Mouse (Mus musculus): Measurements from ENCODE around the gene Arl15. TPM values are rescaled to one million over a fixed set of nuclear protein-coding genes. Genes with fewer than 3 reads are reported as not detected.

Arl15 gene
- total and polyA plus RNA-seq, 3 experiments, result 3.2 to 9.6 (median 9.1) TPM

DNA sequence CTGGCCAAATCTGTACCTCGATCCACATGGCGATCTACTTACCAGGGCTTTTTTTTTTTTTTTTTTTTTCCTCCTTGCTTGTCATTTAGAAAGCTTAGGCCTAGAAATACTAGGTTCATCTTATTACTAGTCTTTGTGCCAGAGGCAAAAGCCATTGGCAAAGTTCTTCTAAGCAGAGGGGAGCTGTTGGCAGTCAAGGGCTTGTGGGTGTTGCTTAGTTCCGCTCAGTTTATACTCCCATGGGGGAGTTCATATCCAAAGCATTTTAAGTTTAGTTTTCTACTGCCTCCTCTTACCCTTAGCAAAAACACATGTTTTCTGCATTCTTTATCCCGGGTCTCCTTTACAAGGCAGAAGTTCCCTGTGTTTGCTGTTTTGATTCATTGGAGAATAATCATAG, 325.5 kb downstream of the Arl15 start:
- 73% methylated on average over 4 of the region's 4 CpGs for WGBS
- Histone ChIP-seq H3K4me3 (no peak overlapping the region), H3K27ac (no peak overlapping the region), H3K27me3 (ENCODE audit: control insufficient read depth, insufficient read depth, low read length) (no peaks in the 10 kb centered on the region), H3K36me3 (ENCODE audit: control insufficient read depth, insufficient read depth, low read length) (no peaks in the 10 kb centered on the region), H3K79me2 (replicated peaks; ENCODE audit: control insufficient read depth, insufficient read depth, low read length) (no peaks in the 10 kb centered on the region), H3K9ac (ENCODE audit: low read depth, low read length) (no peak overlapping the region), H3K4me1 (ENCODE audit: control insufficient read depth, insufficient read depth, low read length) (no peaks in the 10 kb centered on the region)
- DNase-seq, result peak; percentile 23 to 28
- TF ChIP-seq CTCF (IDR thresholded peaks at IDR 0.05), result no peak
- TF ChIP-seq POLR2A (IDR thresholded peaks at IDR 0.05; ENCODE audit: insufficient read depth, low read depth, low read length), result no peak
- TF ChIP-seq EP300 (IDR thresholded peaks at IDR 0.05; ENCODE audit: insufficient read depth, low read depth, low read length), result no peak
- intact Hi-C loops (cut with DNase I), result no loop called here

DNA sequence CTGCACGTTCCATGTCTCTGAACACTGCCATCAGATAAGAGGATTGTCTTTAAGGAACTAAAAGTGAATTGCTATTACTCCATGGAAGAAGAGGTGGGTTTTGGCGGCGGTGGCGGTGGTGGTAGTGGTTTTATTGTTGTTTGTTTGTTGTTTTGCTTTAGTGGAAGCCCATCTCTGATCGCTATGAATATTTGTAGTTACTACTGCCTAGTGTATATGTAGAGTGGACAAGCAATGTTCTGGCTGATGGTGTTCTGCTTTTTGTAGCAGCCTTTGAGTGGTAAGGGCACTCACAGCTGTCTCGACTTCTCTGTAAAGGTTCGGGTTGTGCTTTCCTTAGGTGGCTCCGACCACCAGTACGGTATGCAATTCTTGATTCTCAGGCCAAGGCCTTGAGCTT, 327.3 kb downstream of the Arl15 start:
- Histone ChIP-seq H3K9ac (ENCODE audit: low read depth, low read length) (no peak overlapping the region), H3K4me1 (ENCODE audit: control insufficient read depth, insufficient read depth, low read length) (no peaks in the 10 kb centered on the region), H3K79me2 (replicated peaks; ENCODE audit: control insufficient read depth, insufficient read depth, low read length) (no peaks in the 10 kb centered on the region), H3K4me3 (no peak overlapping the region), H3K27ac (no peak overlapping the region), H3K36me3 (ENCODE audit: control insufficient read depth, insufficient read depth, low read length) (no peaks in the 10 kb centered on the region), H3K27me3 (ENCODE audit: control insufficient read depth, insufficient read depth, low read length) (no peaks in the 10 kb centered on the region)
- 95% methylated on average over 9 of the region's 9 CpGs for WGBS
- TF ChIP-seq EP300 (IDR thresholded peaks at IDR 0.05; ENCODE audit: insufficient read depth, low read depth, low read length) (no peak), CTCF (IDR thresholded peaks at IDR 0.05) (no peak), POLR2A (IDR thresholded peaks at IDR 0.05; ENCODE audit: insufficient read depth, low read depth, low read length) (no peak)
- DNase-seq, result no peak
- intact Hi-C loops (cut with DNase I), result no loop called here

DNA sequence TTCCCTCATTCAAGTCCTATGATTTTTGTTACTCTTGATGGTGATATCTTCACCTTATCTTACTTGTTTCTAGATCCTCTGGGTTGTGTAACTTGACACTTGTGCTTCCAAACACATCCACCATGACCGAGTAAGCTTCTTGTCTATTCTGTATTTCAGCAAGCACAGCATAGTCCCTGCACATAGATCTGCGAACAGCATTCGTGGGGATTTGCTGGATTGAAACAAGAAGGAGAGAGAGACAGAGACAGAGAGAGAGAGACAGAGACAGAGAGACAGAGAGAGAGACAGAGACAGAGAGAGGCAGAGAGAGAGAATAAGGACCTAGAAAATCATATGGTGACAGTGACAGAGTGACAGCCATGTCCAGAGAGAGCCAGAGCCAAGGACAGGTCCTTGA, 329.1 kb downstream of the Arl15 start:
- 89% methylated on average over 3 of the region's 3 CpGs for WGBS
- DNase-seq, result no peak
- Histone ChIP-seq H3K27me3 (ENCODE audit: control insufficient read depth, insufficient read depth, low read length) (no peaks in the 10 kb centered on the region), H3K4me3 (no peak overlapping the region), H3K36me3 (ENCODE audit: control insufficient read depth, insufficient read depth, low read length) (no peaks in the 10 kb centered on the region), H3K79me2 (replicated peaks; ENCODE audit: control insufficient read depth, insufficient read depth, low read length) (no peaks in the 10 kb centered on the region), H3K9ac (ENCODE audit: low read depth, low read length) (no peak overlapping the region), H3K27ac (no peak overlapping the region), H3K4me1 (ENCODE audit: control insufficient read depth, insufficient read depth, low read length) (no peaks in the 10 kb centered on the region)
- TF ChIP-seq EP300 (IDR thresholded peaks at IDR 0.05; ENCODE audit: insufficient read depth, low read depth, low read length) (no peak), CTCF (IDR thresholded peaks at IDR 0.05) (no peak), POLR2A (IDR thresholded peaks at IDR 0.05; ENCODE audit: insufficient read depth, low read depth, low read length) (no peak)
- intact Hi-C loops (cut with DNase I), result no loop called here

DNA sequence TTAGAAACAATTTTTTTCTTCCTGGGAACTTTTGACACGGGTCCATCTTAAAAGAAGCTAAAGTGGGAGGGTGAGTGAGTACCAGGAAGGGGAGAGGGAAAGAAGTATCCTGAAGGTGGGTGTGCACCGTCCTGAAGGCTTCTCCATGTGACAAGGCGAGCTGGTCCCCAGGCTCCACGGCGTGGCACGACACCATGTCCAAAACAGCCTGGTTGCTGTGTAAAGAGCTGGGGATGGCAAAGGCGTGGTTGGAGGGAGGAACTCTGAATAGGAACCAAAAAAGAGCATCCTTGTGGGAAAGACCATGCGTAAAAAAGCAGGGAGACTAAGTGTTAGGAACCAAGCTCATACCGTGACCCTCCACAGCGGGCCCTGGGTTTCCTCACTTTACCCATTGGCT, 330.1 kb downstream of the Arl15 start:
- intact Hi-C loops (cut with DNase I), result no loop called here

DNA sequence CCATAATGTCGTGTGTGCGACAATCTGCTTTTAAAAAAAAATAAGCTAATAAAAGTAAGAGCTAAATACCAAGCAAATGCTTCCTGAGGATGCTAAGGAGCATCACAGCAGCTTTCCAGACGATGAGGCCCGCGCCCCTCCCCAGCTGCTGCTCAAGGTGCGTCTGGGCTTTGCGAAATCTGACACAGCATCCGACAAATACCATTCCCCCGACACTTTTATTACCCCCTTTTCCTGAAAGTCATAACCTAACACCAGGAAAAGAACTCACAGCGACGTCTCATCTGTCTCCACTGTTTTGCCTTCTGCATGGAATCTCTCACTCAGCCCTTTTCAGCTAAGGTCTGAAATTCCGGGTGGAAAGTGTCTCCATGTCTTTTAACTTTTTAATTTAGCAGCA, 330.7 kb downstream of the Arl15 start:
- H3K4me3 ChIP-seq, result no peak overlapping the region
- no peaks in the 10 kb centered on the region for H3K79me2 ChIP-seq (replicated peaks; ENCODE audit: control insufficient read depth, insufficient read depth, low read length)
- intact Hi-C loops (cut with DNase I), result no loop called here
- no peaks in the 10 kb centered on the region for H3K4me1 ChIP-seq (ENCODE audit: control insufficient read depth, insufficient read depth, low read length)
- H3K9ac ChIP-seq (ENCODE audit: low read depth, low read length), result no peak overlapping the region
- WGBS, result 85% methylated on average over 12 of the region's 12 CpGs
- no peaks in the 10 kb centered on the region for H3K27me3 ChIP-seq (ENCODE audit: control insufficient read depth, insufficient read depth, low read length)
- no peak for DNase-seq
- no peaks in the 10 kb centered on the region for H3K36me3 ChIP-seq (ENCODE audit: control insufficient read depth, insufficient read depth, low read length)
- no peak overlapping the region for H3K27ac ChIP-seq
- TF ChIP-seq POLR2A (IDR thresholded peaks at IDR 0.05; ENCODE audit: insufficient read depth, low read depth, low read length) (no peak), CTCF (IDR thresholded peaks at IDR 0.05) (no peak), EP300 (IDR thresholded peaks at IDR 0.05; ENCODE audit: insufficient read depth, low read depth, low read length) (no peak)

More for the DNA sequence above, 330.1 kb downstream of the Arl15 start:
- no peaks in the 10 kb centered on the region for H3K36me3 ChIP-seq (ENCODE audit: control insufficient read depth, insufficient read depth, low read length)
- H3K4me3 ChIP-seq, result no peak overlapping the region
- no peak overlapping the region for H3K27ac ChIP-seq
- no peaks in the 10 kb centered on the region for H3K79me2 ChIP-seq (replicated peaks; ENCODE audit: control insufficient read depth, insufficient read depth, low read length)
- H3K27me3 ChIP-seq (ENCODE audit: control insufficient read depth, insufficient read depth, low read length), result no peaks in the 10 kb centered on the region
- WGBS, result 93% methylated on average over 10 of the region's 10 CpGs
- no peaks in the 10 kb centered on the region for H3K4me1 ChIP-seq (ENCODE audit: control insufficient read depth, insufficient read depth, low read length)
- no peak overlapping the region for H3K9ac ChIP-seq (ENCODE audit: low read depth, low read length)
- TF ChIP-seq CTCF (IDR thresholded peaks at IDR 0.05) (no peak), EP300 (IDR thresholded peaks at IDR 0.05; ENCODE audit: insufficient read depth, low read depth, low read length) (no peak), POLR2A (IDR thresholded peaks at IDR 0.05; ENCODE audit: insufficient read depth, low read depth, low read length) (no peak)
- DNase-seq, result no peak

DNA sequence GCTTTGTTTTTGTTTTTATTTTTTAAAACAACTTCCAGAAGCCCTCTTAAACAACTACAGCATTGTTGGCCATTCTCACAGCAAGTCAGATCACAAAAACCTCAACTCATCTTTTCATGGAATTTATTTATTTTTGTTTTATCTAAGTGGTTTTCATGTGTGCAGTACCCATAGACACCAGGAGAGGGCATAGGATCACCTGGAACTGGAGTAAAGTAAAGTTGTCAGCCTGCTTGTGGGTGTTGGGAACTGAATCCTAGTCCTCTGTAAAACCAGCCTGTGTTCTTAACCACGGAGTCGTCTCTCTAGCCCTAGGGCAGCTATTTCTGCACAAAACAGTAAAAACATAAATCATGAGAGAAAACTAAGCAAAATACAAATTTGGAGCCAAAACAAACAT, 334.1 kb downstream of the Arl15 start:
- DNase-seq, result no peak
- intact Hi-C loops (cut with DNase I), result no loop called here
- H3K9ac ChIP-seq (ENCODE audit: low read depth, low read length), result no peak overlapping the region
- H3K4me1 ChIP-seq (ENCODE audit: control insufficient read depth, insufficient read depth, low read length), result no peaks in the 10 kb centered on the region
- H3K4me3 ChIP-seq, result no peak overlapping the region
- H3K79me2 ChIP-seq (replicated peaks; ENCODE audit: control insufficient read depth, insufficient read depth, low read length), result no peaks in the 10 kb centered on the region
- WGBS, result 85% methylated on average over 2 of the region's 2 CpGs
- H3K27ac ChIP-seq, result no peak overlapping the region
- H3K27me3 ChIP-seq (ENCODE audit: control insufficient read depth, insufficient read depth, low read length), result no peaks in the 10 kb centered on the region
- TF ChIP-seq CTCF (IDR thresholded peaks at IDR 0.05) (peak; percentile 52), POLR2A (IDR thresholded peaks at IDR 0.05; ENCODE audit: insufficient read depth, low read depth, low read length) (no peak)
- H3K36me3 ChIP-seq (ENCODE audit: control insufficient read depth, insufficient read depth, low read length), result no peaks in the 10 kb centered on the region

Measured in heart, adult 2 months (tissue).